Mouse (Mus musculus) liver, embryonic 13.5 days (tissue): ENCODE data around the gene 1700001C02Rik. TPM values are rescaled to one million over a fixed set of nuclear protein-coding genes. Genes with fewer than 3 reads are reported as not detected.

Source experiments
- ATAC-seq: fragments of 200-750 bp; cut with Nextera tagmentation; 2 replicates; pipeline ENCODE4 v1.8.0; 2017; ENCODE audit warnings: low read depth, mild to moderate bottlenecking, moderate number of reproducible peaks, moderate library complexity
- DNase-seq: peaks from one replicate; pipeline ENCODE4 v3.0.0; 2022
- H3K27ac ChIP-seq: fragments of 300-500 bp; sonication (generic); 2 replicates; pipeline ENCODE4 v1.5.1; 2015; ENCODE audit warnings: moderate library complexity, mild to moderate bottlenecking, inconsistent platforms
- H3K27me3 ChIP-seq: fragments of 300-500 bp; sonication (generic); 2 replicates; pipeline ENCODE4 v1.6.1; 2015; ENCODE audit warnings: mild to moderate bottlenecking, inconsistent platforms
- H3K36me3 ChIP-seq: fragments of 300-500 bp; sonication (generic); 2 replicates; pipeline ENCODE4 v1.6.1; 2015; ENCODE audit warnings: mild to moderate bottlenecking, inconsistent platforms
- H3K4me1 ChIP-seq: fragments of 300-500 bp; sonication (generic); replicated peaks from 2 replicates; pipeline ENCODE4 v1.6.1; 2015; ENCODE audit warnings: inconsistent platforms
- H3K4me2 ChIP-seq: fragments of 300-500 bp; sonication (generic); 2 replicates; pipeline ENCODE4 v1.6.1; 2015; ENCODE audit warnings: inconsistent platforms, mild to moderate bottlenecking, moderate library complexity
- H3K4me3 ChIP-seq: fragments of 300-500 bp; sonication (generic); replicated peaks from 2 replicates; pipeline ENCODE4 v1.5.1; 2015; ENCODE audit warnings: mild to moderate bottlenecking, inconsistent platforms
- H3K9ac ChIP-seq: fragments of 300-500 bp; sonication (generic); 2 replicates; pipeline ENCODE4 v1.6.1; 2015; ENCODE audit warnings: mild to moderate bottlenecking, inconsistent platforms
- H3K9me3 ChIP-seq: fragments of 300-500 bp; sonication (generic); replicated peaks from 2 replicates; pipeline ENCODE4 v1.6.1; 2016; ENCODE audit warnings: inconsistent platforms
- WGBS: fragments of 180-500 bp; shearing (Covaris S2); methylation state at CpG from one replicate; pipeline ENCODE4 v1.1.7; 2015; ENCODE audit not compliant: insufficient replicate concordance; 5-methylcytosine and 5-hydroxymethylcytosine counted together
- polyA plus RNA-seq: library from polyadenylated mRNA; unstranded; fragments of >200 nt; fragmentation: Nextera tagmentation; extraction: Ambion mirVana; gene quantifications from 2 replicates; pipeline ENCODE4 v1.2.1, GENCODE M21; 2015

Gene 1700001C02Rik
- polyA plus RNA-seq: not detected in 2 replicates

DNA sequence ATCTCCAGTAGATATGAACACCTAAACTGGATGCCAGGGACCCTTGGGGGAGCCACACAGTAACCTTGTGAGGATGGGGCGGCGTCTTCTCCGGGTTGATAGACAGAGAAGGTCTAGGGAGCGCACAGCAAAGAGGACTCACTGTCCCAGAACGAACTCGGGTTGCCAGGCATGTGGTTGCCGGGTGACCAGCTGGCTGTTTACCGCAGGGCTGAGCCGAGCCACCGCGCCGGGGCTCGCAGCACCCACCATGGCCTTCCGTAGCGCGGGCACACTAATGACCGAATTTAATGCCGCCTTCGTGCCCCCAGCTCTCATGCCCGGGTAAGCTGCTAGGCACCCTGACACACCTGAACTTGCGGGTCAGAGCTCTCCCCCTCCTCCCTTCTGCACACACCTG lies at the start of gene 1700001C02Rik:
1700001C02Rik (plus strand) TSS at position 187 of the 400 bp plus-strand sequence.
- Histone ChIP-seq H3K9ac (no peak within 1 kb of the TSS), H3K4me1 (no peaks in the 10 kb centered on the region), H3K4me3 (no peak within 1 kb of the TSS), H3K27ac (no peak within 1 kb of the TSS), H3K36me3 (no peaks in the 10 kb centered on the region), H3K27me3 (peaks cover 53% of the 10 kb centered on the region), H3K9me3 (no peaks in the 10 kb centered on the region), H3K4me2 (no peak within 1 kb of the TSS)
- WGBS: 21% methylated on average over 21 of the region's 21 CpGs
- ATAC-seq (no peak), DNase-seq (no peak)

DNA sequence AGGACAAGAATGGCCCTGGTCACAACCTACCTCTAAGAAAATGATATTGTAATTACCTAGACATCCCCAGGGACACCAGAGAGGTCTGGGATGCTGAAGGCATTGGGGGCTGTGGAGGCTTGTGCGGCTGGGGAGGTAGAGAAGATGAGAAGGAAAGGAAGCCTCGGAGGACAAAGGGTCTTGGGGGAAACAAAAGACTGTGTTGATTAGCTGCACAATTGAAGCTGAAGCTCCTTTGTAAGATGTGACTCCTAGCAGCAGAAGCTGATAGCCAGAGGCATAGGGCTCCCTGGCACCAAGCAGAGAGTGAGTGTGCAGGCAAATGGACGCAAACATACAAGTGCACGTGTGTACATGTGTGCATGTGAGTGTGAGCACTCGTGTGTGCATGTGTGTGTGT lies 49.2 kb upstream of the 1700001C02Rik start:
- ATAC-seq: no peak
- Histone ChIP-seq H3K9ac (no peak overlapping the region), H3K36me3 (no peaks in the 10 kb centered on the region), H3K9me3 (no peaks in the 10 kb centered on the region), H3K4me3 (no peak overlapping the region), H3K4me2 (no peak overlapping the region), H3K4me1 (no peaks in the 10 kb centered on the region), H3K27ac (no peak overlapping the region), H3K27me3 (no peaks in the 10 kb centered on the region; the same call in 1 of the 2 replicates)
- 43% methylated on average over 5 of the region's 5 CpGs for WGBS
- no peak for DNase-seq

DNA sequence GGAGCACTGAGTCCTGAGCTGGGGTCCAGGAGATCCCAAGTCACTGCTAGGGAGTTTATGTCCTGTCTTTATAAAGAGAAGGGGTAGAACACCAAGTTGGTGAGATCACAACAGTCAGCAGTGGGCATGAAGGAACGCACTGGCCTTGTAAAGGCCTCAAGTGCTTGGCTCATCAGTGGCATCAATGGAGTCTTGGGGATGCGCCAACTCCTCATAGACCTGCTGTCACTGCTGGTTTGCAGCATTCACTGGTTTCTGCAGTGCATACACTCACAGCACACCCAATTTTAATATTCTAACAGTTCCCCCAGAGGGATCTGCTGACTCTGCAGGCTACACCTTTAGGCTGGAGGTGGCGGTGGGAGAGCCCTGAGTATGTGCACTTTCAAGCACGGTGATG lies 42.7 kb upstream of the 1700001C02Rik start:
- Histone ChIP-seq H3K4me1 (no peaks in the 10 kb centered on the region), H3K36me3 (no peaks in the 10 kb centered on the region), H3K4me3 (no peak overlapping the region), H3K27ac (no peak overlapping the region), H3K4me2 (no peak overlapping the region), H3K9me3 (no peaks in the 10 kb centered on the region), H3K27me3 (no peaks in the 10 kb centered on the region; the same call in 1 of the 2 replicates), H3K9ac (no peak overlapping the region)
- DNase-seq (no peak), ATAC-seq (no peak)
- WGBS: 60% methylated on average over 4 of the region's 4 CpGs

DNA sequence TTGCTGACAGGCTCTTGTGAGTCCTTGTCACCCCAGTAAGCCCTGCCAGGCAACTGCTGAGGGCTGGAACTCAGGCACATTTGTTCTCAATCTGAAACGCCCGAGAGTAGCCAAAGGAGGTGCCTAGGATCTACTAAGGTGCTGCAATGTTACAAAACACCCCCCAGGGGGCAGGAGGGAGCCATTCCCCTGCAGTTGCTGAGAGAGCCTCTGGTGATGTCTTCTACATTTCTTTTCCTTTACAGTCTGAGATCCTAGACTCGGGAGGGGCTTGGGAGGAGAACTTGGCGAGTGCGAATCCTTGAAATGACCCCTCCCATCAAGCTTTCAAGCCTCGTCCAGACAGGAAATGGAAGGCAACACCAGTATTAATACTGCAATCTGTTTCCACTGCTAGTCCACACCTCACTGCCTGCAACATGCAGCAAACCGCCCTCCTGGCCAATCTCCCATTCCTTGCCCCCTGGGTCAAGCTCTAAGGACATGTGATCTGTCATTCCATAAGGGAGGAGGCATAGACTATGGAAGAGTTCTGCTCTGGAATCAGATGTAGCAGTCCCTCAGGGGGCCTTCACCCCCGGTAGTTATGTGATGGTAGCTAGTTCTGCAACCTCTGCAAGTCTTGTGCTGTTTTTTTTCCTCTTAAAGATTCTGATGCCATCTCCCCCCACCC lies 42.1 kb upstream of the 1700001C02Rik start:
- Histone ChIP-seq H3K4me3 (no peak overlapping the region), H3K36me3 (no peaks in the 10 kb centered on the region), H3K4me2 (no peak overlapping the region), H3K27ac (no peak overlapping the region), H3K27me3 (no peaks in the 10 kb centered on the region; the same call in 1 of the 2 replicates), H3K9ac (no peak overlapping the region), H3K9me3 (no peaks in the 10 kb centered on the region), H3K4me1 (no peaks in the 10 kb centered on the region)
- WGBS: 24% methylated on average over 8 of the region's 8 CpGs
- ATAC-seq: no peak
- DNase-seq: no peak

DNA sequence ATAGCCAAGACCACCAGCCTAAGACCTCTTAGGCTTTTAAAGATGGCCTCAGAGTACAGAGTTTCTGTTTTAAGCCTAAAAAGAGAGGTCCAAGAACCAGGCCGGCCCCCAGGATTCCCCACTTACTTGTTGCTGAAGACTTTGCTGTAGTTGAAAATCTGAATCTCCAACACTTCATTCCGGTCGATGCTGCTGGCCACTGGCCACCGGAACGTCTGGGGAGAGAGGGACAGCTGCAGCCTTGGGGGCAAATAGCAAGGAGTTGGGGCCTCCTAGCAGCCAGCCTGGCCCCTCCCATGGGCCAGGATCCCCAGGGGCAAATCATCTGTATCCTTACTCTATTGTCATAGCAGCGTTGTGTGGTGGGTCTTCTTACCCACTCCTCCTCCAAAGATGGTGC lies 38.4 kb upstream of the 1700001C02Rik start:
- ATAC-seq (no peak), DNase-seq (no peak)
- Histone ChIP-seq H3K4me1 (no peaks in the 10 kb centered on the region), H3K27me3 (no peaks in the 10 kb centered on the region), H3K9me3 (no peaks in the 10 kb centered on the region), H3K4me2 (no peak overlapping the region), H3K4me3 (no peak overlapping the region), H3K36me3 (no peaks in the 10 kb centered on the region), H3K9ac (no peak overlapping the region), H3K27ac (no peak overlapping the region)
- 80% methylated on average over 6 of the region's 6 CpGs for WGBS

DNA sequence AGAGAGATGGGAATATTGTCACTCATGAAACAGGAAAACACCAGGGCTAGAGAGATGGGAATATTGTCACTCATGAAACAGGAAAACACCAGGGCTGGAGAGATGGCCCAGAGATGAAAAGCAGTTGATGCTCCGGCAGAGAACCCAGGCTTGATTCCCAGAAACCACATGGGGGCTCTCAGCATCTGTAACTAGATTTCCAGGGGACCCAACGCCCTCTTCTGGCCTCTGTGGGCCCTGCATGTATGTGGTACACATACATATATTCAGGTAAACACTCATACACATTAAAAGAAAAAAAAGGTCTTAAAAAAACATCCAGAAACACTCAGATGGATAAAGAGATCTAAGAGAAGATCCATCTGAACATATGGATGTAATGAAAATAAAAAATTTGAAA lies 26.9 kb upstream of the 1700001C02Rik start:
- no peak overlapping the region for H3K9ac ChIP-seq
- no peaks in the 10 kb centered on the region for H3K4me1 ChIP-seq
- H3K4me3 ChIP-seq: no peak overlapping the region
- no peak for DNase-seq
- 29% methylated on average over 2 of the region's 2 CpGs for WGBS
- no peak overlapping the region for H3K4me2 ChIP-seq
- no peaks in the 10 kb centered on the region; the same call in 1 of the 2 replicates for H3K27me3 ChIP-seq
- H3K9me3 ChIP-seq: no peaks in the 10 kb centered on the region
- H3K27ac ChIP-seq: no peak overlapping the region
- ATAC-seq: no peak
- no peaks in the 10 kb centered on the region for H3K36me3 ChIP-seq

DNA sequence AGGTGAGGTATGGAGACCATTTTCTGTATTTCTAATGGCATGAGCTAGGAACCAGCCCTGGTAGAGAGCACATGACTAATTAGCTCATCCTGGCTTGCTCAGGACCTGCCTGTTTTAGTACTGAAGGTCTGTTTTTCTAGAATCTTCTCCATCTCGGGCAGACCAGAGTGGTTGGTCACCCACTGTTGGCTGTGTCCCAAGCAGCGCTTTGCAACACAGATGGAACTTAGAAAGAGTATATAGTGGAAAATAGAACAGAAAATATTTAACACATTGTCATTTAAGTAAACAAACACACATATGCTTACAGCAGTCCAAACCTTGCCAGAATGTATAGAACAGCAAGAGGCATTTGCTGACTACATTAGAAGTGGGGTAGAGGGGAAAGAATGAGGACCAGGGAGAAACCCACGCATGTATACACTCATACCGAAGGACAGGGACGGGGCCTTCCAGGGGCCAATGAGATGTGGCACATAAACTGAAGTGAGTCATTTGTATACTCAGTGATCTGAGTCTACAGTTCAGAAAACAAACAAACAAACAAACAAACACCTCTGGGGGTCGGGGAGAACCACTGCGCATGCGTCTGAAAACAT lies 25.4 kb upstream of the 1700001C02Rik start:
- no peak overlapping the region for H3K4me3 ChIP-seq
- H3K4me1 ChIP-seq: no peaks in the 10 kb centered on the region
- H3K9ac ChIP-seq: no peak overlapping the region
- DNase-seq: no peak
- H3K9me3 ChIP-seq: no peaks in the 10 kb centered on the region
- H3K27me3 ChIP-seq: no peaks in the 10 kb centered on the region; the same call in 1 of the 2 replicates
- ATAC-seq: no peak
- H3K4me2 ChIP-seq: no peak overlapping the region
- H3K36me3 ChIP-seq: no peaks in the 10 kb centered on the region
- H3K27ac ChIP-seq: no peak overlapping the region
- 66% methylated on average over 8 of the region's 8 CpGs for WGBS

DNA sequence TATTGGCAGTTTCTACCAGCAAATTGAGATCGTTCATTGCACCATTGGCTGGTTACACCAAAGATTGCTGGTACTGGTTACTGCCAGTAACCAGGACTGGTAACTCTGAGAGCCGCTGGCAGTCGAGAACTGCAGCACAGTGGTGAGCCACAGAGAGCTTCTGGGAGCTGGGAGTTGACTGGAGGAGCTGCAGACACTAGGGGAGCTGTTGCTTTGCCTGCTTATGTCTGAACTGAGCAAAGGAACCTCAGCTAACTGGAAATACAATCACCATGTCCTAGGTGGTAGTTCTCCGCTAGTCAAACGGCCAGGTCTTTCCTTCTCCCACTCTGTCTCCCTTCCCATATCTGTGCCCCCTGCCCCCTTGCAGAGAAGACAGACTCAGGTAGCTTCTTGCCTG lies 23.7 kb upstream of the 1700001C02Rik start:
- Histone ChIP-seq H3K9ac (no peak overlapping the region), H3K4me2 (no peak overlapping the region), H3K9me3 (no peaks in the 10 kb centered on the region), H3K36me3 (no peaks in the 10 kb centered on the region), H3K4me3 (no peak overlapping the region), H3K27ac (no peak overlapping the region), H3K27me3 (no peaks in the 10 kb centered on the region; the same call in 1 of the 2 replicates), H3K4me1 (no peaks in the 10 kb centered on the region)
- DNase-seq (no peak), ATAC-seq (no peak)
- 52% methylated on average over 5 of the region's 5 CpGs for WGBS

DNA sequence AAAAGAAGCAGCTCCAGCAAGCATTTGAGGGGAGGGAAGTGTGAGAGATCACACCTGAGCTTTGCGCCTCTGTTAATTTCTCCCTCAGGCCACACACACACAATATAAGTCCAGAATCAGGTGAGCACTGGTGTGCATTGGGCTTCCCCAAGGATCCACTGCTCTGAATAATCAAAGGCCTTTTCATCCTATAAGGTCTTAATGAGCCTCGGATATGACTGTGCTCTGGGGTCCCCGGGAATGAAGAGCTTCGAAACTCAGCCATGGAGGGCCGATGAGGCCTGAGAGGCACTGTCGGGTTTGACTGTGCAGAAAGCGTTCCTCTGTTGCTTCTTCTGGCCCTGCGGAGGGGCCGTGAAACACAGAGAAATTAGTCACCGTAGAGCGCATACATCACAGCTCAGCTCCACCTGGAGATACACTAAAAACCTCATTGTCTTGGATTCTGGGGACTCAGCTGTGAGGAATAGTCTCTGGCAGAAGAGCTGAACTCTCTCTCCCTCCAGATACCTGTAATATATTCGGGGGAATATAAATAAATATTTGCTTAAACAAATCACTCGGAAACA lies 21.4 kb upstream of the 1700001C02Rik start:
- no peak for DNase-seq
- no peaks in the 10 kb centered on the region for H3K4me1 ChIP-seq
- H3K4me3 ChIP-seq: no peak overlapping the region
- no peak overlapping the region for H3K4me2 ChIP-seq
- H3K9me3 ChIP-seq: no peaks in the 10 kb centered on the region
- 77% methylated on average over 13 of the region's 13 CpGs for WGBS
- ATAC-seq: no peak
- H3K9ac ChIP-seq: no peak overlapping the region
- no peaks in the 10 kb centered on the region for H3K36me3 ChIP-seq
- H3K27ac ChIP-seq: no peak overlapping the region
- no peaks in the 10 kb centered on the region; the same call in 1 of the 2 replicates for H3K27me3 ChIP-seq

DNA sequence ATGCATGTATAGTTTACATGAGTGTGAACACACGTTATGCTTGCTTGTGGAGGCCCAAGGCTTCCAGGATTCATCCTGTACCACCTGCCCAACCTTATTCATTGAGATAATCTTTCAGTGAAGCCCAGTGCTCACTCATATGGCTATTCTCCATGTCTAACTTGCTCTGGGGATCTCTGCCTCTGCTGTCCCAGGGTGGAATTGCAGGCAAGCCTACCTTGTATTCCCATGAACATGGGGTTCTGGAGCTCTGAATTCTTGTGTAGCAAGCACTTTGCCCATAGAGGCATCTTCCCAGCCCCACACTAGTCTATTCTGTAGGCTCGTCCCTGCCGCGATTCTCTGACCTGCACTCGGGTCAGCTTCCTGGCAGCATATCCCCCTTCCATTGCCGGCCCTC lies 9.8 kb upstream of the 1700001C02Rik start:
- H3K27ac ChIP-seq: no peak overlapping the region
- H3K9me3 ChIP-seq: no peaks in the 10 kb centered on the region
- H3K4me3 ChIP-seq: no peak overlapping the region
- no peaks in the 10 kb centered on the region for H3K4me1 ChIP-seq
- ATAC-seq (no peak), DNase-seq (no peak)
- 36% methylated on average over 6 of the region's 6 CpGs for WGBS
- H3K36me3 ChIP-seq: no peaks in the 10 kb centered on the region
- H3K9ac ChIP-seq: no peak overlapping the region
- H3K4me2 ChIP-seq: no peak overlapping the region
- 0 out of 2 replicates have a peak, but pooled peaks cover 4% of the 10 kb centered on the region for H3K27me3 ChIP-seq

DNA sequence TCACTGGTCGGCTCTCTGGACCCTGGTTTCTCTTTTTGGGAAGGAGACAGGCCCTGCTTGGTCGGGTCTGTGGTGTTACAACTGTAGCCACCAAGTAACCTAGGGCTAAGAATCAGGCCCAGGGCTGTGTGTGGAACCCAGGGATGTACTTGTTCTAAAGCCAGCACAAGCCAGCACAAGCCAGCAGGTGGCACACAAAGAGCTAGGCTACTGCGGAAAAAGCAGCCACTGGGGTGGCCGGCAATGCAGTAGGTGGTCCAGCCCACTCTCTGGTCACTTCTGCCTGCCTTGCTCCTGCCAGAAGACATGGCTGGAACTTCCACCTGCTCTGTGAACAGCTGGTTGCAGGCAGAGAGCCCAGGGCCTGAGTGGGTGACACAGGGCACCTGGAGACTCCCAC lies 5.7 kb upstream of the 1700001C02Rik start:
- Histone ChIP-seq H3K9me3 (no peaks in the 10 kb centered on the region), H3K4me2 (no peak overlapping the region), H3K36me3 (no peaks in the 10 kb centered on the region), H3K27ac (no peak overlapping the region), H3K4me1 (no peaks in the 10 kb centered on the region), H3K4me3 (no peak overlapping the region), H3K9ac (no peak overlapping the region), H3K27me3 (peaks cover 25% of the 10 kb centered on the region)
- WGBS: 24% methylated on average over 4 of the region's 4 CpGs
- ATAC-seq (no peak), DNase-seq (no peak)
